Mouse (Mus musculus): ENCODE measurements around the gene Gm20479. TPM values are rescaled to one million over a fixed set of nuclear protein-coding genes. Genes with fewer than 3 reads are reported as not detected.

The Gm20479 gene
- total RNA-seq (2017) = 2.2 TPM in 1 of 2 replicates, not detected in the other

DNA sequence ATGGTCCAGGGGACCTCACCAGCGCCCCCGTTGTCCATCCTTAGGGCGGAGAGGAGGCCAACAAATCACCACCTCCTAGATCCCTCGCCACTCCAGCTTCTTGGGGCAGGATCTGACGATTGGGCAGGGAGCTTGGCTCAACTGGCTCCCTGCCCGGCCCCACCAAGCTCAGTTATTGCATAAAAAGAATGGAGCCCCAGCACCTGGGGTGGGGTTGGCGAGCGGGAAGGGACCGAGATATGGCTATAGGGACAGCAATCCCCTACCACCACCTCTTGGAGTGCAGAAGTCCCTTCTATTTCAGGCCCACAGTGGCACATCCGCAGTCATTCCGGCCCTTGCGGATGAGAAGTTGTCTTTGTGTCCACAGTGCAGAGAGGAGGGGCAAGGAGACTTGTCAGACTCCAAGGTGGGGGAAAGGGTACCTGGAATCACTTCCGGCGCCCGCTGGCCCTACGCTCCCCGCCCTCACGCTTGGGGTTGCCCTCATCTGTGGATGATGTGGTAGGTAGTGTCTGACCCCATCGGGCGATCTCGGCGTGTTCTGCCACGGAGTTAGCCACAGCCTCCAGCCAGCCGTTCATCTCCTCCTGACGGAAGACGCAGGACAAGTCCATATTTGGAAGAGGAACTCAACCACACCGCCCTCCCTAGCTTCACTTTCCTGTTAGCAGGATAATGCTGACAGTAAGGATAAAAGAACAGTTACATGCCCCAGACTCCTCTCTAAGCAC is at the start of gene Gm20479:
Gm20479 (minus strand) TSS at position 559 of the 734 bp plus-strand sequence.
- peak; percentile 23 for ATAC-seq (replicated peaks; ENCODE audit: low read depth, poor library complexity, severe bottlenecking)

DNA sequence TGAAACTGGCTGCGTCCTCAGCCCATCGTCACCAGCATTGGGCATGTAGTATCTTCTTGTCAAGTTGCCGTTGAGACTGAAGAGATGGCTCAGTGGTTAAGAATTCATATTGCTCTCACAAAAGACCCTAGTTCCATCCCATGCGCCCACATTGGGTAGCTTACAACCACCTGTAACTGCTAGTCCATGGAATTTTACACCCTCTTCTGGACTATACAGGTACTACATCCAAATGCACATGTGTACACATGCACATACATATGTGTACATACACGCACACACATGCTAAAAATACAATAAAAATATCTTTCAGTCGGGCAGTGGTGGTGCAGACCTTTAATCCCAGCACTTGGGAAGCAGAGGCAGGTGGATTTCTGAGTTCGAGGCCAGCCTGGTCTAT is 49.3 kb upstream of the Gm20479 start:
- ATAC-seq (replicated peaks; ENCODE audit: low read depth, poor library complexity, severe bottlenecking) = no peak

DNA sequence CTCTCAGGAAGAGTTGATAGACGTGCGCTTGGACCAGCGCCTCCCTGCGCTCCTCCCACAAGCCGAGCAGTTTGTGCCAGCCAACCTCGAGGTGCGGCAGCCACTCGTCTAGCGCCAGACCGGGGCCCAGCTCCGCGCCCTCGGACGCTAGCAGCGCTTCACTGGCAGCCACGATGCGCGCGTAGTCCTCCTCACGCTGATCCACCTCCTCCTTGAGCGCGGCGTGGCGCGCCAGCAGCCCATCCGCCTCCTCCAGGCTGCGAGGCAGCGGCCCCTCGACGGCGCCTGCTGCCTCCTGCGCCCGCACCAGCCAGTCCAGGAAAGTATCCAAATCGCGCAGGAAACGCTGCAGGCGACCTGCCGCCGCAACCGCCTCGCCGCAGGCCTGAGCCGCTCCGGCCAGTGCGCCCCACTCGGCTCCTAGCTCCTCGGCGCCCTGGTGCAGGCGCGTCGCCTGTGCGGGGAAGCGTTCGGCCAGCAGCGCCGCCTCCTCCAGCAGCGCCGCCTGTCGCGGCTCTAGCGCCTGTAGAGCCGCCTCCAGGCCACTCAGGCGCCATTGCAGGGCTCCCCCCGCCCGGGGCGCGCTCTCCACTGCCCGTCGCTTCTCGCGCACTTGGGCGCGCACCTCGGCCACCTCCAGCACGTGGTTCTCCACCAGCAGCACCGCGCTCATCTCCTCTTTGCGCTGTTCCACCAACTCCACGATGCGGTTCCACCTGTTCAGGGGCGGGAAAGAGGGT is 47.2 kb upstream of the Gm20479 start:
- no peak for ATAC-seq (replicated peaks; ENCODE audit: low read depth, poor library complexity, severe bottlenecking)

DNA sequence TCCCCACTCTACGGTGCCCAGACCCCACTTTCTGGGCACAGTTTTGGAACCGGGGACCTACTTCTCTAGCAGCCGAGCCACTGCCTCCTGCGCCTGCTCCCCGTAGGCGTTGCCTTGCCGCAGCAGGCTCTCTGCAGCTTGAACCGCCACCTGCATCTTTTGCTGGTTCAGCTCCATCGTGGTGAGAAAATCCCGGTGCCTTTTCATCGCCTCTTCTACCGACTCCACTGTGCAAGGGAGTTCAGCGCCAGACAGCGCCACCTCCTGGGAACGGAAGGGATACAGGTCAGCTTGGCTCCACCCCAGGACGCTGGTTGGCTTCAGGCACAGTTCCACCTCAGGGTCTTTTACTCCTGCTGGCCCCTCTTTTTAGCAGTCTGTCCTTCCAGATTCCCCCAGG is 45.5 kb upstream of the Gm20479 start:
- ATAC-seq (replicated peaks; ENCODE audit: low read depth, poor library complexity, severe bottlenecking) = peak; percentile 92

DNA sequence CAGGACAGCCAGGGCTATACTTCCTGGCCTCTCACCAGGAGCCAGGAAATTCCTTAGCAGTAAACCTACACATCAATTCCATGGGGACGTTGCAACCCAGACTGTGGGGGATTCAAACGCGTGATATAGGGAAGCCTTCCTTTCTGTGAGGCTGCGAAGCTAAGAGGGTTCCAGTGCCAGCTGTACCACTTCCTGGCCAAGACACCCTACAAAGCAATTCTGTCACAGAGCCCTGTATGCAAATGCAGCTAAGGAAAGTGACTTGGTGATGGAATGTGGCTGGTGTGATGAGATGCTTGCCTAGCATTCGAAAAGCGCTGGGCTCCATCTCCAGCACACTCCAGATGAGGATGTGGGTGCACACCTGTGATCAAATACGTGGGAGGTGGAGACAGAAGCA is 43.3 kb upstream of the Gm20479 start:
- no peak for ATAC-seq (replicated peaks; ENCODE audit: low read depth, poor library complexity, severe bottlenecking)

DNA sequence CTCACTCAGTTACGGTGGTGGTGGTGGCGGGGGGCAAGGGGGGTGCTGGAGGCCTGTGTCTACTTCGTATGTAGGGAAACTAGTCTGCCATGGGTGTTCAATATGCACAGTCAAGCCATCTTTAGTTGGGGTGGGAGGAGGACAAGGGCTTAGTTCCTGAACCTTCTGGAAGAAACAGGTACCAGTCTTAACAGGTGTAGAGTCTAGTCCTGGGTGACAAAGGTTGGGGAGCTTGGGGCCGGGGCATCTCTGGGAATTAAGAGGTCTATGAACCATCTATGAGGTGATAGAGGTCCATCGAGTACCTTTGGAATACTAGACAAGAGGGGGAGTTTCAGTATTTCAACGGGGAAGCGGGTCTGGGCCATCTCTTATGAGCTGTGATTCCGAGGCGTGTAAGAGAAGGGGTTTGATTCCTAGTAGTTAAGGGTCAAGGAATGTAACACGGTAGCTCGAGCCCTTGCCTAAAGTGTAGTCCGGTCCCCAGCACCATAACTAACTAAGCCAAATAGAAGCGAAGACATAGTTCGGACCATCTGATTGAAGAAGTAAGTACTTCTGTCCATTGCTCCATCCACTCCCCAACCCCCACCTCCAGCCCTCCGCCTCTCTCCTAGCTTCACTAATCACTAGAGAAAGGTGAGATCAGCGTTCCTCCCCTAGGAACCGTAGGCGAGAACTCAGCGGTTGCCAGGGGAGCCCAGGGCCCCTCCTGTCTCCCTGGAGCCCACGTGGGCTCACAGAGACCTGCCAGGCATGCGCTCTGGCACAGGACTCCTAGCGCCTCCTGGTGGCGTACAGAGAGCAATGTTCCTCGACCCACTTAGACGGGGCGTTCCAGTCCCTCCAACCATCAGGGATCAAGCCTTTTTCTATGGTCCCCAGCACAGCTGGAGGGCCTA is 40.1 kb upstream of the Gm20479 start:
- peak; percentile 95 for ATAC-seq (replicated peaks; ENCODE audit: low read depth, poor library complexity, severe bottlenecking)

DNA sequence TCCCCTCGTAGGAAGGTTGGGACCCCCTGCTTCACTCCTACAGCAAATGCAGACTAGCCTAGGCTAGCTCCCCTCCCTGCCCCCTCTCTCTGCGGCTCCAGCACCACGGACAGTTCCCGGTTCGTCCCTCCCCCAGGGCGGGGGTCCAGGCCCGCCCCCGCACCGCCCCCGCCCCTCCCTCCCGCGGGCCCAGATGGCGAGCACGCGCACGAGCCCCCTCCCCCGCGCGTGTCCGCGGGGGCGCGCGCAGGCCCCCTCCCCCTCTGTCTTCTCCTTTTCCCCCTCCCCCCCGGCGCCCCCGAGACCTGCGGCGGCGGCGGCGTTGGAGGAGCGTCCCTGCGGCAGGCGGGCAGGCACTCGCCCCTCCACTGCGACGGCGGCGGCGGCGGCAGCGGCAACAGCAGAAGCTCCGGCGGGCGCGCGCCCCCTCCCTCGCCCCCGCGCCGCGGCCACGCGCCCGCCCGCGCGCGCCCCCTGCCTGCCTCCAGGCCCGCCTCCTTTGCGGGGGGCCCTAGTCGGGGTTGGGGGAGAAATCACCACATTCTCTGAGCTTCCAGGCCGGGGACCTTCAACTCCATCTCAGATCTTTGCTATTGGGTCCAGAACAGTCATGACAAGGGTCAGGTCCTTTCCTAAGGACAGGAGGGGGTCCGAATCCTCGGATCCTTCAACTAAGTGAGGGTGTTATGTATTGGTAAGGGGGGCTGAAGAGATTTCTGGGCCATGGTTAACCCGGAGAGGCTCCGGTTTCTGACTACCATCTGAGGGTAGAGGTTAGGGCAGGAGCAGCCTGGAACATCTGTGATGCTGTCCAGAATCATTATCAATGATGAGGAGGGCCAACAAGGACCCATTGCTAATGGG is 39.2 kb upstream of the Gm20479 start:
- ATAC-seq (replicated peaks; ENCODE audit: low read depth, poor library complexity, severe bottlenecking) = peak; percentile 45; the same call in 1 of the 2 replicates

DNA sequence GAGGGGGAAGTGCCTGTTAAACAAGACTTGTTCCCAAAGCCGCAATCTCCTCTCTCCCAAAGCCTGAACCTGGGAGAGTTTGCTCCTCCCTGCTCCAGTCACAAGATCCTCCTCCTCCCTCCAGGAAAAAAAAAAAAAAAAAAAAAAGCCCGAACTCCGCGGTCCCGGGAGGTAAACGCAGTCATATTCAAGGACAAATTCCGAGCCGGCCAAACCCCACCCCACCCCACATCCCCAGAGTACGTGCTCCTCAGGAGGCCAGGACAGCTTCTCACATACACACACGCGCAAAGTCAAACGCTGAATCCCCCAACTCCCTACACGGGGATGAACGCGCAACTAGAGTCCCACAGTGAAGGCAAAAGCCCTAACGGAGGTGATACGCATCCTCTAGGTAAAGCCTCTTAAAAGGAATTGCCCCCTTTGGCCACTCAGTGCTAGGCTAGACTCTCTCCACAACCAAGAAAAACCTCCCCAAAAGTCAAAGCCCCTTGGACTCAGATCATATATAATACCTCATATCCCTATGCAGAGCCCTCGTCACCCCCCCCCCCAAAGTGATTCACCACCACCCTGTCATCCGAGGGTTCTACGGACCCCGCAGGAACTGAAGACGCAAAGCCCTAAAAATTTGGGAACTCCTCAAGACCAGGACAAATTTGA is 38.4 kb upstream of the Gm20479 start:
- no peak for ATAC-seq (replicated peaks; ENCODE audit: low read depth, poor library complexity, severe bottlenecking)

DNA sequence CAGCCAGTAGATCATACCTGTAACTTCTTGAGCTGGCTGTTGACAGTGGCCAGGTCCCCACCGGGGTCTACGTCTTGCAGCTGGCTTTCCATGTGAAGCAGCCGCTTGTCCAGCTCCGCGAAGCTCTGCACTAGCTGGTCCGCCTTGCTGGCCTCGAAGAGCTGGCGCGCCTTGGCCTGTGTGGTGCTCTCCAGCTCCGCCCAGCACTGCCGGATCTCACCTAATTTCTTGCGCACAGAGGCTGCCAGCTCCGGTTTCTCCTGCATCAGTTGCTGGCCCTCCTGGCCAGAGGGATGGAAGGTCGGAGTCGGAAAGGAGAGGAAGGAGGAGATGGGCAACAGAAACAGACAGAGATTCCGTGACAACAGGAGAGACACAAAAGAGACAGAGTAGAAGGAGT is 34.2 kb upstream of the Gm20479 start:
- ATAC-seq (replicated peaks; ENCODE audit: low read depth, poor library complexity, severe bottlenecking) = no peak

DNA sequence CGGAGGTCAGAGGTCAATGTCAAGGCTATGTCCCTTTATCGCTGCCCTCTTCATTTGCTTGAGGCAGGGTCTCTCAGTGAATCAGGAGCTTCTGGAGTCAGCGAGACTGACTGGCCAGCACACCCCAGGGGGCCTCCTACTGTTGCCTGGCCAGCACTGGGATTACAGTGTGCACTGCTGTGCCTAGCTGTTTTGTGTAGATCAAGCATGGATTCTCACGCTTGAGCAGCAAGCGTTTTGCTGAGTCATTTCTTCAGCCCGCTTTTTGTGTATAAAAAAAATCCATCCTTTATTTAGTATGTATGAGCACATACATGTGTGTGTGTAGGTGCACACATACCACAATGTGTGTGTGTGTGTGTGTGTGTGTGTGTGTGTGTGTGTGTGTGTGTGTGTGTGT is 32.0 kb upstream of the Gm20479 start:
- no peak for ATAC-seq (replicated peaks; ENCODE audit: low read depth, poor library complexity, severe bottlenecking)

DNA sequence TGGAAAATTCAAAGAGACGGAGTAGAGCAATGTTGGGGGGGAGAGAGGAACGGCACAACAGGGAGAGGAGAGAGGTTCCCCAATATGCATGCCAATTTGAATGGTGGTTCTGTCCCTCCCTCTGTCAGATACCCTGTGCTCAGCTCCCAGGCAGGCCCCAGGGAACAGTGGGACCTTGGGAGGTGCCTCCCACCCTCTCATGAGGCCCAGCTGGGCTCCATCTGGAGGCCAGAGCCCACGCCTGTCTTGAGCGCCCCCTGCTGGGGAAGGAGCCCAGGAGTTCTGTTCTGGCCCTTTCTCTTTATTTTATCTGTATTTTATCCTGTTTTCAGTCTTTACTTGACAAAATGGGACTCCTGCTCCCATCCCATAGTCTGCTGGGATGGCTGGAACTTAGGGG is 27.5 kb upstream of the Gm20479 start:
- peak; percentile 73; the same call in 1 of the 2 replicates for ATAC-seq (replicated peaks; ENCODE audit: low read depth, poor library complexity, severe bottlenecking)

DNA sequence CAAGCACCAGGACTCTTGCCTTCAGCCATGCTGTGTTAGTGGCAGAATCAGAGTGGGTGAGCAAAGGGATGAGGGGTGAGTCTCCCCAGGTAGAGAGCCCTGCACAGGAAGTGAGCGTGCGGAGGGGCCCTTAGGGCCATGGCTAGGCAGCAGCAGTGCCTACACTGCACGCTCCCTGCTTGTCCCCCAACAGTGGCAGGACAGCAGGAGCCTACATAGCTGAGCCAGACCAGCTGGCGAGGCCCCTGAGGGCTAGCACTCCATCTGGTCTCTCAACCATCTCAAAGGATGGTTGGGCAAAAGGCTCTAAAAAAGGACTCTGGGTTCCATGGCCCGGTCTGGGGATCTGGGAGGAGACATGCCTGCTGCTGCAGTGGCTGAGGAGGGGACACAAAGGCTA is 26.9 kb upstream of the Gm20479 start:
- ATAC-seq (replicated peaks; ENCODE audit: low read depth, poor library complexity, severe bottlenecking) = no peak

DNA sequence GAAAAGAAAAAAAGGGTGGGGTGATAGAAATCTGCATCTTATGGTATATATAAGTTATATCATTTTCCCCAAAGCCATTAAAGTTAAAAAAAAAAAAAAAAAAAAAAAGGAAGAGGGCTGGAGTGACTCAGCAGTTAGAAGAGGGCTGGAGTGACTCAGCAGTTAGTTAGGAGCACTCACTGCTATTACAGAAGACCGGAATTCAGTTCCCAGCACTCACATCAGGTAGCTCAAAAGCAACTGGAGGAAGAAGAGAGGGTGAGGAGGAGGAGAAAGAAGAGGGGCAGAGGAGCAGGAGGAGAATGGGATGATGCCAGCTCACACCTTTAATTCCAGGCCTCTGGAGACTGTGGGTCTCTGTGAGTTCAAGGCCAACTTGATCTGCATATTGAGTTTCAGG is 26.0 kb upstream of the Gm20479 start:
- ATAC-seq (replicated peaks; ENCODE audit: low read depth, poor library complexity, severe bottlenecking) = no peak

DNA sequence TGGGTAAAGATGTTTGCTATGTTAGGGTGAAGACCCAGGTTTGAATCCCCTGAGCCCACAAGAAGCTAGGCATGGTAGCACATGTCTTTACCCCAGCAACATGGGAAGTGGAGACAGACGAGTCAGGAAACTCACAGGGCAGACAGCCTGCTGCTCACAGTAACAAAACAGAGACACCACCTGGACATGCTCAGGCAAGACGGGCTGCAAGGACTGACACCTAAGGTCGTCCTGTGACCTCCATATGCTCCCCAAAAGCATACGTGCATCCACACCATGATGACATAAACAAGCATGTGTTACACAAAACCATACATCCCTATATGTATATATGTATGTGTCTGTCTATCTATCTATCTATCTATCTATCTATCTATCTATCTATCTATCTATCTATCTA is 24.3 kb upstream of the Gm20479 start:
- no peak for ATAC-seq (replicated peaks; ENCODE audit: low read depth, poor library complexity, severe bottlenecking)

DNA sequence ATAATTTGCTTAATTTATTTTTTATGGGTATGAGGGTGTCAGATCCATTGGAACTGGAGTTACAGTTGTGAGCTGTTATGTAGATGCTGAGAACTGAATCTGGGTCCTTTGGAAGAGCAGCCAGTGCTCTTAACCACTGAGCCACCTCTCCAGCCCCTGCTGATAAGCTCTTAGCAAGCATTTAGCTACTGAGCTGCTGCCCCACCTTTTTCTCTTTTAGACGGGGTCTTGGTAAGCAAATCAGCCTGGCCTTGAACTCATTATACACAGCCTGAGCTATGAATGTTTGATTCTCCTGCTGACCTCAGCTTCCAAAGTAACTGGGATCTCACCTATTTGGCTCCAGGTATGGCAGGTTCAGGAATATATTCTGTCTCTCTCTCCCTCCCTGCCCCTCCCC is 23.8 kb upstream of the Gm20479 start:
- no peak for ATAC-seq (replicated peaks; ENCODE audit: low read depth, poor library complexity, severe bottlenecking)

DNA sequence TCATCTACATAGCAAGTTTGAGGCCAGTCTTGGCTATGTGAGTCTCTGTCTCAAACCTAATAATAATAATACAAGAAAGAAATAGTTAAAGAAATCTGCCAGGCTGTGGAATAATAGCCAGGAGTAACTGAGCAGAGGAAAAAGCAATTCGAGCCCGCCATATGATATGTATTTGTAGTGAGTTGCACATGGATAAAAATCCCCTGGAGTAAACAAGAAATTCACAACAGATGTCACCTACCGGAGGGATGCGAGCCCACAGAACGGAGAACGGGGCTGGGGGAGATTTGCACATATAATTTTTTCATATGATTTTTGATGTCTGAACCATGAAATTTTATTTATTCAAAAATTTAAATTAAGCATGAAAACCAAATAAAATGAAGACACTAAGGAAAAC is 22.6 kb upstream of the Gm20479 start:
- no peak for ATAC-seq (replicated peaks; ENCODE audit: low read depth, poor library complexity, severe bottlenecking)

DNA sequence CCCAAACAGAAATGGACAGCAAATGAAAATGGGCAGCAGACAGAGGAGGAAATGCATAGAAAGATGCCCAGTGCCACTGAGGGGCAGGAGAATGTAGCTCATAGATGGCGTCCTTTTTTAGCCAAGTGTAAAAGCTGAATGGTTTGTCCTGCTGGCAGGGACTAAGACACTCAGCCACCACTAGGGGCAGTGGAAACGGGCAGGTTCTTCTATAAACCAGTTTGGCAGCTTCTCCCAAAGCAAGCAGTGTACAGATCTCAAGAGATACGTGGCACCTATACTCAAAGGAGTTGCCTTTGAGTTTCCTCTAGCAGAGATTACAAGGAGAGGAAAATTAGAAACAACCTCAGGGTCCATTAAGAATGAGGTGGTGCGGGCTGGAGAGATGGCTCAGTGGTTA is 21.2 kb upstream of the Gm20479 start:
- ATAC-seq (replicated peaks; ENCODE audit: low read depth, poor library complexity, severe bottlenecking) = peak; percentile 81

DNA sequence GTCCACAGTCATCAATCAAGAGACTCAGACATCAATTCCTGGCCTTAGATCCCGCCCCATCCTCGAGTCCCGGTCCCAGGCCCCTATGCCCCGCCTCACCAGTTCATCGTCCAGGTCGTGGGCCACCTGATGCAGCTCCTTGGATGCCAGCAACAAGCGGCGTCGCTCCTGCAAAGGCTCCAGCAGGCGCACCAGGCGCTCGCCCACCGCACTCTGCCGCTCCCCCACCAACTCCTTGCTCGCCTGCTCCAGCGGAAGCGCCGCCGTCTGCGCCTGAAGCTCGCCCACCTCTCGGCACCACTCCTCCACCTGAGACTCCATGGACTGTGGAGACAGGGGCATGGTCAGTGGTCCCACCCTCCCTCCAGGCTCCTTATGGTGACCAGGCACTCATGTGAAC is 18.1 kb upstream of the Gm20479 start:
- no peak for ATAC-seq (replicated peaks; ENCODE audit: low read depth, poor library complexity, severe bottlenecking)

All from common myeloid progenitor, adult 5-6 weeks (primary cell).